Mouse (Mus musculus) neural tube, embryonic 14.5 days (tissue): ENCODE results near the gene Cdv3. TPM values are rescaled to one million over a fixed set of nuclear protein-coding genes. Genes with fewer than 3 reads are reported as not detected.

Source experiments
- ATAC-seq: fragments of 200-750 bp; cut with Nextera tagmentation; 2 replicates; pipeline ENCODE4 v1.8.0; 2017; ENCODE audit warnings: low read depth, mild to moderate bottlenecking, moderate TSS enrichment, moderate library complexity
- H3K27ac ChIP-seq: fragments of 300-500 bp; sonication (generic); 2 replicates; pipeline ENCODE4 v1.5.1; 2014; ENCODE audit warnings: low read depth, mild to moderate bottlenecking, control low read depth, low read length, moderate library complexity, mixed read lengths
- H3K27me3 ChIP-seq: fragments of 300-500 bp; sonication (generic); 2 replicates; pipeline ENCODE4 v1.6.1; 2014; ENCODE audit warnings: low read length; ENCODE audit not compliant: control insufficient read depth, insufficient read depth
- H3K36me3 ChIP-seq: fragments of 300-500 bp; sonication (generic); 2 replicates; pipeline ENCODE4 v1.6.1; 2014; ENCODE audit warnings: low read length, mixed read lengths; ENCODE audit not compliant: control insufficient read depth, insufficient read depth
- H3K4me1 ChIP-seq: fragments of 300-500 bp; sonication (generic); 2 replicates; pipeline ENCODE4 v1.6.1; 2014; ENCODE audit warnings: low read length; ENCODE audit not compliant: control insufficient read depth, insufficient read depth
- H3K4me2 ChIP-seq: fragments of 300-500 bp; sonication (generic); 2 replicates; pipeline ENCODE4 v1.6.1; 2014; ENCODE audit warnings: mild to moderate bottlenecking, low read depth, low read length, control low read depth
- H3K4me3 ChIP-seq: fragments of 300-500 bp; sonication (generic); 2 replicates; pipeline ENCODE4 v1.5.1; 2014; ENCODE audit warnings: low read depth, low read length, control low read depth, mixed read lengths
- H3K9ac ChIP-seq: fragments of 300-500 bp; sonication (generic); replicated peaks from 2 replicates; pipeline ENCODE4 v1.6.1; 2014; ENCODE audit warnings: low read depth, mild to moderate bottlenecking, control low read depth, low read length, mixed read lengths
- H3K9me3 ChIP-seq: fragments of 300-500 bp; sonication (generic); 2 replicates; pipeline ENCODE4 v1.6.1; 2016; ENCODE audit warnings: low read length; ENCODE audit not compliant: control insufficient read depth
- WGBS: fragments of 180-500 bp; shearing (Covaris S2); extraction: QIAGEN DNeasy Blood & Tissue Kit; methylation state at CpG from one replicate; pipeline ENCODE4 v1.1.7; 2014; 5-methylcytosine and 5-hydroxymethylcytosine counted together
- polyA plus RNA-seq: library from polyadenylated mRNA; unstranded; fragments of >200 nt; fragmentation: Nextera tagmentation; extraction: Ambion mirVana; gene quantifications from 2 replicates; pipeline ENCODE4 v1.2.1, GENCODE M21; 2014

Gene Cdv3
- 53.1 and 71.5 TPM in 2 replicates for polyA plus RNA-seq

- H3K36me3 ChIP-seq: no peaks in the 10 kb centered on the region; the same call in 1 of the 2 replicates
- H3K27ac ChIP-seq: peak within 1 kb of the TSS; percentile 96
- peak within 1 kb of the TSS; percentile 85 for H3K9ac ChIP-seq
- no peaks in the 10 kb centered on the region for H3K27me3 ChIP-seq
- H3K4me1 ChIP-seq: peaks cover 18% of the 10 kb centered on the region
- under 1% methylated on average over 88 of the region's 95 CpGs for WGBS
- H3K4me2 ChIP-seq: peak within 1 kb of the TSS; percentile 71
- H3K9me3 ChIP-seq: no peaks in the 10 kb centered on the region
- peak within 1 kb of the TSS; percentile 92 for H3K4me3 ChIP-seq
- peak; percentile 97 for ATAC-seq
These were observed at the start of gene Cdv3 for GRCm38 (mm10) chr9:103365290-103366247. TSS of gene Cdv3 (minus strand) at chr9:103365840.

DNA sequence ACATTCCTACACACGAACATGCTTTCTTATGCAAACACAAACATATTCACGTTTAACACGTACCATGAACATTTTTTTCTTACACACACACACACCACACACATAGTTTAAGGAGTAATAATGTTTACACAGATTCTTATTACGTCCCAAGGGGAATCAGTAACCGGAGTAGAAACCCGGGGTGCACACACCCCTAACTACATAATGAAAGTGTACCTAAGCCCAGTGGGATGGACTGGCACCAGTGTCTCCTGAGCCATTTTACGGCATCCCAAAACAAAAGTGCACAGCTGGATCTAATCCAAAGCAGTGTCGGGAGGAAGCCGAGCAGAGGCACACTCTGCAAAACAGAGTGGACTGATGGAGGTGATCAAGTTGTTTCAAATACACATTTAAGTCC is 47.8 kb upstream of the Cdv3 start:
- H3K27ac ChIP-seq: no peak overlapping the region
- no peaks in the 10 kb centered on the region for H3K27me3 ChIP-seq
- no peaks in the 10 kb centered on the region for H3K36me3 ChIP-seq
- no peaks in the 10 kb centered on the region for H3K9me3 ChIP-seq
- no peak overlapping the region for H3K4me2 ChIP-seq
- H3K4me1 ChIP-seq: no peaks in the 10 kb centered on the region
- ATAC-seq: no peak
- no peak overlapping the region for H3K9ac ChIP-seq
- WGBS: 30% methylated on average over 9 of the region's 9 CpGs
- H3K4me3 ChIP-seq: no peak overlapping the region

- no peaks in the 10 kb centered on the region for H3K27me3 ChIP-seq
- H3K27ac ChIP-seq: no peak overlapping the region
- no peak for ATAC-seq
- H3K9me3 ChIP-seq: no peaks in the 10 kb centered on the region
- H3K4me2 ChIP-seq: no peak overlapping the region
- H3K4me1 ChIP-seq: no peaks in the 10 kb centered on the region
- 61% methylated on average over 2 of the region's 2 CpGs for WGBS
- no peak overlapping the region for H3K4me3 ChIP-seq
- H3K36me3 ChIP-seq: no peaks in the 10 kb centered on the region
- H3K9ac ChIP-seq: no peak overlapping the region
These were observed 43.5 kb upstream of the Cdv3 start for GRCm38 (mm10) chr9:103409119-103409518.

- Histone ChIP-seq H3K4me3 (no peak overlapping the region), H3K9ac (no peak overlapping the region), H3K9me3 (no peaks in the 10 kb centered on the region), H3K27ac (no peak overlapping the region), H3K36me3 (no peaks in the 10 kb centered on the region), H3K27me3 (no peaks in the 10 kb centered on the region), H3K4me2 (no peak overlapping the region), H3K4me1 (no peaks in the 10 kb centered on the region)
- no peak for ATAC-seq
- 48% methylated on average over 4 of the region's 4 CpGs for WGBS
These were observed 42.6 kb upstream of the Cdv3 start for GRCm38 (mm10) chr9:103408136-103408777.

GRCm38 (mm10) chr9:103403331-103403973 is 37.8 kb upstream of the Cdv3 start:
- no peaks in the 10 kb centered on the region for H3K9me3 ChIP-seq
- no peak overlapping the region for H3K4me3 ChIP-seq
- no peaks in the 10 kb centered on the region for H3K36me3 ChIP-seq
- H3K27me3 ChIP-seq: no peaks in the 10 kb centered on the region
- 0 out of 2 replicates have a peak, but pooled peaks cover 4% of the 10 kb centered on the region for H3K4me1 ChIP-seq
- 69% methylated on average over 4 of the region's 4 CpGs for WGBS
- no peak overlapping the region for H3K9ac ChIP-seq
- ATAC-seq: no peak
- H3K4me2 ChIP-seq: no peak overlapping the region
- H3K27ac ChIP-seq: no peak overlapping the region

DNA sequence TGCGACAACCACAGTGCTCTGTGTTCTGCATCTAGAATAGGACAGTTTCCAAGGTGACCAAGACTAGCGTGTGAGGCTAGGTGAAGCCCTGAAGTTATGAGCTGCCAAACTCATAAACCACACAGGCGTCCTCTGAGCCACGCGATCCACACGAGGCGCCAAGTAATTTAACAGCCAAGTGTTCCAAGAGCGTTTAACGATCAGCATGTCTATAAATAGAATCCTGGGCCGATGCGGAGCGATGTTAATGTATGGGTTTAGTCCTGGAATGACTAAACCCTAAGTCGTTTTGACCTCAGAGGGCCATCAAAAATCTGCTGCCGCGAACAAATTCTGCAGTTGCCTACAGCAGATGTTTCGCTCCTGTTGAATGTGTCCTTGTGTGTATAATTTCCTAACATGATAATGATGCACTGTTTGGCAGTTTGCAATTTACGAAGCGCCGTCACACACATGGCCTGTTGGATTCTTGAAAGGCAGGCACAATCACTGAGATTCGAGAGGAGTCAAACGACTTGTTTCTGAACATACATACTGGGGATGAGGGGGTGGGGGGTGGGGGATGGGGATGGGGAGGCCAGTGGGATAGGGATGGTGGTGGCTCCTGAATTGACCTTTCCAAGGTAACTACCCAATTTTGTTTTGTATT is 33.0 kb upstream of the Cdv3 start:
- no peak overlapping the region for H3K27ac ChIP-seq
- peak; percentile 82; the same call in 1 of the 2 replicates for ATAC-seq

DNA sequence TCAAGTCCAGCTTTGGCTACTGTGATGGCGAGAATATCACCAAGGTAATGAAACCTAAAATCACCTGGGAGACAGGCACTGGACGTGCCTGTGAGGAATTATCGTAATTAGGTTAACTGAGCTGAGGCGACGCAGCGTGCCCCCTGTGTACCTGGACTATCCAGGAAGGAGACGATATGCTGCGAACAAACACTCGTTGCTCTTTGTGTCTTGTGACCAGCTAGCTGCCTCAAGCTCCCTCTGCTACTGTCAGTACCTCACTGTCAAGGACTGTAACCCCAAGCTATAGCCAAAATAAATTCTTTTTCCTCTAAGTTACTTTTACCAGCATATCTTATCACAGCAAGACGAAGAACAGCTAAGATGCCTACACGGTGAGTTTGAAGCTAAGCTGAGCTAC is 27.6 kb upstream of the Cdv3 start:
- WGBS: 88% methylated on average over 11 of the region's 11 CpGs
- no peak overlapping the region for H3K4me2 ChIP-seq
- no peaks in the 10 kb centered on the region for H3K27me3 ChIP-seq
- no peak overlapping the region for H3K9ac ChIP-seq
- no peak for ATAC-seq
- no peaks in the 10 kb centered on the region for H3K4me1 ChIP-seq
- no peak overlapping the region for H3K27ac ChIP-seq
- H3K36me3 ChIP-seq: no peaks in the 10 kb centered on the region
- H3K4me3 ChIP-seq: no peak overlapping the region
- no peaks in the 10 kb centered on the region for H3K9me3 ChIP-seq

More for the DNA sequence above, 33.0 kb upstream of the Cdv3 start:
- Histone ChIP-seq H3K27me3 (no peaks in the 10 kb centered on the region), H3K9me3 (no peaks in the 10 kb centered on the region), H3K4me1 (0 out of 2 replicates have a peak, but pooled peaks cover 4% of the 10 kb centered on the region), H3K4me2 (no peak overlapping the region), H3K9ac (no peak overlapping the region), H3K36me3 (no peaks in the 10 kb centered on the region), H3K4me3 (no peak overlapping the region)
- 39% methylated on average over 21 of the region's 21 CpGs for WGBS

- H3K27ac ChIP-seq: no peak overlapping the region
- 77% methylated on average over 6 of the region's 6 CpGs for WGBS
- ATAC-seq: no peak
These were observed 26.2 kb upstream of the Cdv3 start for GRCm38 (mm10) chr9:103391796-103392372.

More at GRCm38 (mm10) chr9:103391796-103392372, 26.2 kb upstream of the Cdv3 start:
- Histone ChIP-seq H3K4me3 (no peak overlapping the region), H3K4me1 (no peaks in the 10 kb centered on the region), H3K9ac (no peak overlapping the region), H3K9me3 (no peaks in the 10 kb centered on the region), H3K27me3 (no peaks in the 10 kb centered on the region), H3K4me2 (no peak overlapping the region), H3K36me3 (no peaks in the 10 kb centered on the region)
